Mouse (Mus musculus): ENCODE measurements around the gene Tmem211.

Gene Tmem211

DNA sequence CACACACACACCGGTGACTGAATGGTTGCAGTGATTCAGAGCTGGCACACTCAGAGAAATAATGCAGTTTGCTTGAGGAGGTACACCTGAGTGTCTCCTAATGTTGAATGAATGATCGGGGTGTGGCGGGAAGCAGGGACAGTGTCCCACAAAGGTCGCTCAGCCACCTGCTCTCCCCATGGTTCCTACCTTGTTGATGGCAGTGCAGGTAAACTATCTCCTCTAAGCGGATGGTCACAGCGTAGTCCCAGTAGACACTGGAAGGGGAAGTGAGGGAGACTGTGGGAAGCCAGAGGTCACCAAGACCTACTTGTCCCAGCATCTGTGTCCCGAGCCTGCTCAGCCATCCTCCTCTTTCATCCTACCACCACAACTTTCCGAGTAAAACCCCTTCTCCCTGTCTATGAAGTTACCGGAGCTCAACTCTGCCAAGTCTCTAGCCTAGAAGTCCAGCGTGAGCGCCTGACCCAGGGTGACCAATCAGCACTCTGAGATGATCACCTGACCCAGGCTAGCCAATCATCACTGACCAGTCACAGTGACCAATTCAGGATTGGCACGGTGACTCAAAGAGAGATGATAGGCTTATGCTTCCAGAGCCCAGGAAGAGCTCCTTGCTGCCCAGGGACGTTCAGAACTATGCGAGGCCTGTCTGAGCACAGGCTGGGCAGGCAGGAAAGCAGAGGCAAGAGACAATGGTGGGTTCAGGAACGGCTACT lies 53.6 kb downstream of the Tmem211 start:
- WGBS: 47% methylated on average over 15 of the region's 15 CpGs

- WGBS: 72% methylated on average over 7 of the region's 7 CpGs
These were observed 54.8 kb downstream of the Tmem211 start for GRCm38 (mm10) chr5:113281557-113281956.

- WGBS: 84% methylated on average over 2 of the region's 2 CpGs
These were observed 57.0 kb downstream of the Tmem211 start for GRCm38 (mm10) chr5:113283726-113284125.

GRCm38 (mm10) chr5:113285541-113285940 lies 58.8 kb downstream of the Tmem211 start:
- WGBS: 61% methylated on average over 16 of the region's 16 CpGs

- WGBS: 71% methylated on average over 11 of the region's 11 CpGs
These were observed 59.3 kb downstream of the Tmem211 start for GRCm38 (mm10) chr5:113286048-113286447.

DNA sequence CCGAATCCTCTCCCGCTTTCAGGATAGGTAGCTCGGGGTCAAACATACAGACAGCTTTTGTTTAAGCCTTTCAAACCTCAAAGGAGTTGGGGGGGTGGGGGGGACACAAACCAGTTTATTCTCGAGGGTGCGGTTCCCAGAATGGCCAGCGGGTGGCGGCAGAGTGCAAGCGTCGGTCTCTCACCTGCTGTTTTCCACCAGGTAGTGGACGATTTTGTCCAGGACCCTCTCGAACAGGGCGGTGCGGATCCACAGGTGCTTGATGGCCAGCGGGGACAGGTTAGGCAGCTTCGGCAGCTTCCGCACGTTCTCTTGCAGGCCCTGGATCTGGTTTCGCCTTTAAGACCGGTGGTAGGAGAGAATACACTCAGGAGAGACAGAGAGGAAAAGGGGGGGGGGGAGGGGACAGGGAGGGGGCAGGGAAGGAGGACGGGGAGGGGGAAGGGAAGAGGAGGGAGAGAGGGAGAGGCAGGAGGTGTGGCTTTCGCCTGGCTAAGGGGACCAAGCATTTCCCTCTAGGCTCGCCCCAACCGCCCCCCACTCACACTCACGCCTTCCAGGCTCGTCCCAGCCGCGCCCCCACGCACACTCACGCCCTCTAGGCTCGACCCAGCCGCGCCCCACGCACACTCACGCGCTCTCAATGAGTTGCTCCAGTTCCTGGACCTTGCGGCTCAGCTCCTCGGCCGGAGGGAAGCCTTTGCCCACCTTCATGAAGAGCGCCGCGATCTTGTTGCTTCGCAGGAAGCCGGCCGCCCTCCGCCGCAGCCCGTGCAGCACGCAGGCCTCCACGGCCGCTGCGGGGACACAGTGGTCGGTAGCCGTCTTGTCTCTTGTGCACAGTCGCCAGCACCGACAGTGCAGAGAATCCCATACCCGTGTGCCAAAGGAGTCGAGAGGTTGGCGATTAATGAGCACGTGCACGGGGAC lies 60.1 kb downstream of the Tmem211 start:
- 14% methylated on average over 60 of the region's 60 CpGs for WGBS

DNA sequence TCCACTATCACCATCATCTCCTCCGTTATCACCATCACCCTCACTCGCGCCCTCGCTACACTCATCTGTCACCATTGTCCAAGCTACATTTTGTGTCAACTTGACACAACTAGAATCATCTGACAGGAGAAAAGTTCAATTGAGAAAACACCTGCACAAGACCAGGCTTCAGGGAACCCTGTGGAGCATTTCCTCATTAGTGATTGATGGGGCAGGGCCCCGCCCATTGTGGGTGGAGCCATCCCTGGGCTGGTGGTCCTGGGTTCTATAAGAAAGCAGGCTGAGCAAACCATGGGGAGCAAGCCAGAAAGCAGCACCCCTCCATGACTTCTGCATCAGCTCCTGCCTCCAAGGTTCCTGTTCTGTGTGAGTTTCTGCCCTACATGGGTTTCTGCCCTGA lies 61.1 kb downstream of the Tmem211 start:
- WGBS: 71% methylated on average over 5 of the region's 5 CpGs

- WGBS: 25% methylated on average over 13 of the region's 13 CpGs
These were observed 61.8 kb downstream of the Tmem211 start for GRCm38 (mm10) chr5:113288490-113288889.
